Mouse (Mus musculus): ENCODE measurements around the gene Gcnt3.

GRCm38 (mm10) chr9:70049416-70049783 lies 11.5 kb upstream of the Gcnt3 start:
- TF ChIP-seq CHD2 (IDR thresholded peaks at IDR 0.05; ENCODE audit: low read depth, low read length) (no peak), MAFK (IDR thresholded peaks at IDR 0.05; ENCODE audit: insufficient read depth, low read depth, low read length) (no peak), ZNF384 (IDR thresholded peaks at IDR 0.05; ENCODE audit: low read depth, low read length) (no peak), HCFC1 (IDR thresholded peaks at IDR 0.05; ENCODE audit: borderline replicate concordance, insufficient read depth, low read length) (no peak)
